Mouse (Mus musculus) lung, postnatal 0 days (tissue): ENCODE measurements at regions not wholly inside any gene's neighbourhood (a gene's known extent, or its start where the extent isn't known, plus 50 kb on each side); places are given as distances from the start of the nearest gene placed in this dataset.

Experiments used
- CTCF ChIP-seq: IDR thresholded peaks from 2 replicates; pipeline ENCODE4 v1.5.1; 2016; ENCODE audit warnings: antibody characterized with exemption, mild to moderate bottlenecking
- EP300 ChIP-seq: IDR thresholded peaks from 2 replicates; pipeline ENCODE4 v1.6.1; 2016; ENCODE audit warnings: antibody characterized with exemption, mild to moderate bottlenecking, control low read depth

- TF ChIP-seq CTCF (no peak), EP300 (no peak)
Measured at GRCm38 (mm10) chr17:84110000-84110695, 77.6 kb downstream of the Zfp36l2 start.
